Mouse (Mus musculus) spleen, adult 2 months (tissue): ENCODE results near the gene Naglu.

Source experiments
- CTCF ChIP-seq: fragments of 200-500 bp; IDR thresholded peaks from 2 replicates; pipeline ENCODE4 v1.5.1; 2011; ENCODE audit warnings: mild to moderate bottlenecking, inconsistent platforms; ENCODE audit not compliant: insufficient read depth, insufficient read length, insufficient replicate concordance; ENCODE audit errors: extremely low read depth
- POLR2A ChIP-seq: fragments of 200-500 bp; IDR thresholded peaks from 2 replicates; pipeline ENCODE4 v1.6.1; 2011; ENCODE audit warnings: low read depth, low read length, inconsistent platforms

DNA sequence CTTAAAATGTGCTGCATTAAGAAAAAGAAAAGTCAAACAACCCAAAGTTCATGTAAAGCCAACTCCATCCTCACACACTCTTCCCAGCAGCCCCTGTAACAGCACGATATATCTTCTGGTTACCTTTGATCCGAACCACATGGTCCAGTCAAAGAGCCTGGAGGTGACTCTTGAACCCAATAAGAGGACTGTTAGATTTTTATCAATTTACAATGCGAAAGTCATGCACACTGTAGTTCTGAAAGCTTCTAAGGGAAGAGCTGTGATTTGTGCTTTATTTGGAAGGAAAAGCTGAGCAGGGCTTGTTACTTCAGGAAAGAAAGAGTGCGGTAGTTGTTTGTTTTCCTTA lies 39.0 kb upstream of the Naglu start:
- no peak for TF ChIP-seq CTCF
- TF ChIP-seq POLR2A: no peak
